In genomic region chr10:128583644-128584043, GRCm38 (mm10) we compare ENCODE assay signal across 8 mouse cellular contexts. TPM values are rescaled to one million over a fixed set of nuclear protein-coding genes. Genes with fewer than 3 reads are reported as not detected.
DNase-seq lines count a peak whose midpoint lies in the region; ATAC-seq and TF ChIP-seq lines count a peak whose summit lies in the region.

No protein-coding gene starts in this region.

- H3K36me3 ChIP-seq in hindbrain, postnatal 0 days (ENCODE audit: insufficient read depth, low read length) = no peaks in the 10 kb centered on the region
- H3K36me3 ChIP-seq in hindbrain, embryonic 13.5 days = no peaks in the 10 kb centered on the region
- H3K36me3 ChIP-seq in stomach, embryonic 15.5 days = no peaks in the 10 kb centered on the region
- no peaks in the 10 kb centered on the region for H3K36me3 ChIP-seq in forebrain, embryonic 14.5 days (ENCODE audit: control insufficient read depth, insufficient read depth, low read length)

- no peaks in the 10 kb centered on the region for H3K4me1 ChIP-seq in hindbrain, postnatal 0 days (ENCODE audit: insufficient read depth, low read length)
- H3K4me1 ChIP-seq in hindbrain, embryonic 13.5 days (replicated peaks) = no peaks in the 10 kb centered on the region
- H3K4me1 ChIP-seq in brown adipose tissue, adult 24 weeks (ENCODE audit: control insufficient read depth, insufficient read depth, insufficient read length, low read length) = no peaks in the 10 kb centered on the region
- peaks cover 18% of the 10 kb centered on the region for H3K4me1 ChIP-seq in stomach, embryonic 15.5 days
- H3K4me1 ChIP-seq in forebrain, embryonic 14.5 days (ENCODE audit: control insufficient read depth, insufficient read depth, low read length) = no peaks in the 10 kb centered on the region

- no peak overlapping the region for H3K4me3 ChIP-seq in hindbrain, postnatal 0 days (ENCODE audit: low read length)
- no peak overlapping the region for H3K4me3 ChIP-seq in hindbrain, embryonic 13.5 days
- peak overlapping the region; percentile 31 for H3K4me3 ChIP-seq in brown adipose tissue, adult 24 weeks (ENCODE audit: insufficient read depth, low read depth, low read length)
- H3K4me3 ChIP-seq in stomach, embryonic 15.5 days (replicated peaks) = 0 out of 2 replicates have a peak overlapping the region, but pooled peaks have one; percentile 12
- no peak overlapping the region for H3K4me3 ChIP-seq in forebrain, embryonic 14.5 days (ENCODE audit: low read depth, low read length)

- H3K27me3 ChIP-seq in hindbrain, postnatal 0 days (ENCODE audit: insufficient read depth, low read length) = peaks cover 15% of the 10 kb centered on the region; the same call in 1 of the 2 replicates
- H3K27me3 ChIP-seq in hindbrain, embryonic 13.5 days = peaks cover 58% of the 10 kb centered on the region
- H3K27me3 ChIP-seq in stomach, embryonic 15.5 days (replicated peaks) = 0 out of 2 replicates have a peak, but pooled peaks cover 10% of the 10 kb centered on the region
- peaks cover 13% of the 10 kb centered on the region for H3K27me3 ChIP-seq in forebrain, embryonic 14.5 days (replicated peaks; ENCODE audit: control insufficient read depth, insufficient read depth, low read length)

- peak; percentile 40; the same call in 1 of the 2 replicates for ATAC-seq in hindbrain, postnatal 0 days
- no peak for ATAC-seq in hindbrain, embryonic 13.5 days (ENCODE audit: low FRiP score)
- peak; percentile 42 for ATAC-seq in stomach, embryonic 15.5 days (ENCODE audit: insufficient read depth, low FRiP score, low read depth)
- no peak for ATAC-seq in activated CD4-positive, CD25-positive, alpha-beta regulatory T cell, adult 4 months
- ATAC-seq in forebrain, embryonic 14.5 days = no peak

- WGBS in hindbrain, postnatal 0 days = 20% methylated on average over 7 of the region's 7 CpGs
- 25% methylated on average over 7 of the region's 7 CpGs for WGBS in hindbrain, embryonic 13.5 days
- WGBS in stomach, embryonic 15.5 days = 20% methylated on average over 7 of the region's 7 CpGs
- 22% methylated on average over 7 of the region's 7 CpGs for WGBS in forebrain, embryonic 14.5 days

- H3K9ac ChIP-seq in hindbrain, postnatal 0 days (replicated peaks; ENCODE audit: low read length) = no peak overlapping the region
- no peak overlapping the region for H3K9ac ChIP-seq in hindbrain, embryonic 13.5 days
- no peak overlapping the region for H3K9ac ChIP-seq in stomach, embryonic 15.5 days
- H3K9ac ChIP-seq in forebrain, embryonic 14.5 days (ENCODE audit: low read length) = no peak overlapping the region

- no peak overlapping the region for H3K27ac ChIP-seq in hindbrain, postnatal 0 days
- H3K27ac ChIP-seq in hindbrain, embryonic 13.5 days = no peak overlapping the region
- no peak overlapping the region for H3K27ac ChIP-seq in brown adipose tissue, adult 24 weeks (replicated peaks; ENCODE audit: low read depth, low read length)
- H3K27ac ChIP-seq in stomach, embryonic 15.5 days = peak overlapping the region; percentile 84
- H3K27ac ChIP-seq in forebrain, embryonic 14.5 days (ENCODE audit: low read depth, low read length) = no peak overlapping the region

- no peak for DNase-seq in hindbrain, postnatal 0 days (ENCODE audit: low spot score)
- DNase-seq in heart, adult 9 months (ENCODE audit: low spot score in 2 of 2) = peak; percentile 65 to 76
- DNase-seq in kidney, postnatal 10 days = peak; percentile 79
- DNase-seq in forebrain, embryonic 14.5 days (ENCODE audit: low spot score) = no peak

- no peak overlapping the region for H3K4me2 ChIP-seq in hindbrain, postnatal 0 days (ENCODE audit: low read depth, low read length)
- H3K4me2 ChIP-seq in hindbrain, embryonic 13.5 days = no peak overlapping the region
- peak overlapping the region; percentile 37 for H3K4me2 ChIP-seq in stomach, embryonic 15.5 days
- no peak overlapping the region for H3K4me2 ChIP-seq in forebrain, embryonic 14.5 days (ENCODE audit: low read length)

- H3K9me3 ChIP-seq in hindbrain, postnatal 0 days (ENCODE audit: low read length) = no peaks in the 10 kb centered on the region
- H3K9me3 ChIP-seq in hindbrain, embryonic 13.5 days = no peaks in the 10 kb centered on the region
- H3K9me3 ChIP-seq in stomach, embryonic 15.5 days = no peaks in the 10 kb centered on the region
- no peaks in the 10 kb centered on the region for H3K9me3 ChIP-seq in forebrain, embryonic 14.5 days (replicated peaks; ENCODE audit: control insufficient read depth, low read length)

- no peak for TF ChIP-seq CTCF in hindbrain, postnatal 0 days (IDR thresholded peaks at IDR 0.05; ENCODE audit: low read depth)

RNA-seq across cellular contexts. Expression of gene Erbb3, which starts 5.8 kb away (rescaled TPM):
- 1.3 and 1.7 TPM in 2 replicates for total RNA-seq in hindbrain, postnatal 0 days (2014; rRNA removed)
- polyA plus RNA-seq in hindbrain, postnatal 0 days (2015; fragmentation: Nextera tagmentation; extraction: Ambion mirVana) = 0.64 and 0.65 TPM in 2 replicates
- polyA plus RNA-seq in hindbrain, embryonic 13.5 days (2015; fragmentation: Nextera tagmentation; extraction: Ambion mirVana) = 3.0 and 3.5 TPM in 2 replicates
- 1.3 and 2.0 TPM in 2 replicates for polyA plus RNA-seq in brown adipose tissue, adult 24 weeks (2012; ENCODE audit: insufficient read depth, insufficient read length, missing spikeins)
- 24.0 and 27.6 TPM in 2 replicates for polyA plus RNA-seq in stomach, embryonic 15.5 days (2015; fragmentation: Nextera tagmentation; extraction: Ambion mirVana)
- polyA plus RNA-seq in activated CD4-positive, CD25-positive, alpha-beta regulatory T cell, adult 4 months (2017; shearing (Covaris generic)) = 1 to 10 TPM; 4.1 to 4.2 TPM
- 0.17 and 0.40 TPM in 2 replicates for polyA plus RNA-seq in forebrain, embryonic 14.5 days (2014; fragmentation: Nextera tagmentation; extraction: Ambion mirVana)

RNA-seq across cellular contexts. Expression of gene Pa2g4, which starts 17.9 kb away (rescaled TPM):
- total RNA-seq in hindbrain, postnatal 0 days (2014; rRNA removed) = 48.0 and 61.2 TPM in 2 replicates
- 114 and 117 TPM in 2 replicates for polyA plus RNA-seq in hindbrain, postnatal 0 days (2015; fragmentation: Nextera tagmentation; extraction: Ambion mirVana)
- polyA plus RNA-seq in hindbrain, embryonic 13.5 days (2015; fragmentation: Nextera tagmentation; extraction: Ambion mirVana) = 125 and 129 TPM in 2 replicates
- 36.0 and 56.8 TPM in 2 replicates for polyA plus RNA-seq in brown adipose tissue, adult 24 weeks (2012; ENCODE audit: insufficient read depth, insufficient read length, missing spikeins)
- 213 and 215 TPM in 2 replicates for polyA plus RNA-seq in stomach, embryonic 15.5 days (2015; fragmentation: Nextera tagmentation; extraction: Ambion mirVana)
- 100 to 1,000 TPM; 136 to 160 TPM for polyA plus RNA-seq in activated CD4-positive, CD25-positive, alpha-beta regulatory T cell, adult 4 months (2017; shearing (Covaris generic))
- polyA plus RNA-seq in forebrain, embryonic 14.5 days (2014; fragmentation: Nextera tagmentation; extraction: Ambion mirVana) = 177 and 187 TPM in 2 replicates

RNA-seq across cellular contexts. Expression of gene Rpl41, which starts 34.5 kb away (rescaled TPM):
- total RNA-seq in hindbrain, postnatal 0 days (2014; rRNA removed) = 412 and 501 TPM in 2 replicates
- 2,609 and 2,618 TPM in 2 replicates for polyA plus RNA-seq in hindbrain, postnatal 0 days (2015; fragmentation: Nextera tagmentation; extraction: Ambion mirVana)
- polyA plus RNA-seq in hindbrain, embryonic 13.5 days (2015; fragmentation: Nextera tagmentation; extraction: Ambion mirVana) = 2,639 and 2,680 TPM in 2 replicates
- polyA plus RNA-seq in brown adipose tissue, adult 24 weeks (2012; ENCODE audit: insufficient read depth, insufficient read length, missing spikeins) = 1,628 and 2,018 TPM in 2 replicates
- 3,689 and 3,942 TPM in 2 replicates for polyA plus RNA-seq in stomach, embryonic 15.5 days (2015; fragmentation: Nextera tagmentation; extraction: Ambion mirVana)
- 1,000 to 10,000 TPM; 5,950 to 7,803 TPM for polyA plus RNA-seq in activated CD4-positive, CD25-positive, alpha-beta regulatory T cell, adult 4 months (2017; shearing (Covaris generic))
- polyA plus RNA-seq in forebrain, embryonic 14.5 days (2014; fragmentation: Nextera tagmentation; extraction: Ambion mirVana) = 2,276 and 3,259 TPM in 2 replicates

RNA-seq across cellular contexts. Expression of gene Zc3h10, which starts 36.1 kb away (rescaled TPM):
- 19.3 and 19.4 TPM in 2 replicates for total RNA-seq in hindbrain, postnatal 0 days (2014; rRNA removed)
- polyA plus RNA-seq in hindbrain, postnatal 0 days (2015; fragmentation: Nextera tagmentation; extraction: Ambion mirVana) = 12.5 and 13.8 TPM in 2 replicates
- 19.7 and 20.9 TPM in 2 replicates for polyA plus RNA-seq in hindbrain, embryonic 13.5 days (2015; fragmentation: Nextera tagmentation; extraction: Ambion mirVana)
- 4.7 TPM in 2 replicates for polyA plus RNA-seq in brown adipose tissue, adult 24 weeks (2012; ENCODE audit: insufficient read depth, insufficient read length, missing spikeins)
- polyA plus RNA-seq in stomach, embryonic 15.5 days (2015; fragmentation: Nextera tagmentation; extraction: Ambion mirVana) = 12.1 and 12.4 TPM in 2 replicates
- 10 to 100 TPM in 1 of 2 experiments, 1 to 10 TPM in 1; 6.4 to 10.1 TPM for polyA plus RNA-seq in activated CD4-positive, CD25-positive, alpha-beta regulatory T cell, adult 4 months (2017; shearing (Covaris generic))
- polyA plus RNA-seq in forebrain, embryonic 14.5 days (2014; fragmentation: Nextera tagmentation; extraction: Ambion mirVana) = 16.2 and 18.2 TPM in 2 replicates

RNA-seq across cellular contexts. Expression of gene Rps26, which starts 42.9 kb away (rescaled TPM):
- total RNA-seq in hindbrain, postnatal 0 days (2014; rRNA removed) = 1,199 and 1,407 TPM in 2 replicates
- 399 and 422 TPM in 2 replicates for polyA plus RNA-seq in hindbrain, postnatal 0 days (2015; fragmentation: Nextera tagmentation; extraction: Ambion mirVana)
- 482 and 485 TPM in 2 replicates for polyA plus RNA-seq in hindbrain, embryonic 13.5 days (2015; fragmentation: Nextera tagmentation; extraction: Ambion mirVana)
- 292 and 473 TPM in 2 replicates for polyA plus RNA-seq in brown adipose tissue, adult 24 weeks (2012; ENCODE audit: insufficient read depth, insufficient read length, missing spikeins)
- polyA plus RNA-seq in stomach, embryonic 15.5 days (2015; fragmentation: Nextera tagmentation; extraction: Ambion mirVana) = 674 and 714 TPM in 2 replicates
- polyA plus RNA-seq in activated CD4-positive, CD25-positive, alpha-beta regulatory T cell, adult 4 months (2017; shearing (Covaris generic)) = 1,000 to 10,000 TPM; 1,759 to 1,796 TPM
- polyA plus RNA-seq in forebrain, embryonic 14.5 days (2014; fragmentation: Nextera tagmentation; extraction: Ambion mirVana) = 522 and 721 TPM in 2 replicates

Comparison
In these comparisons a context has a peak if more than half of its experiments do, and no peak if none do; other contexts are left out.
1. ATAC-seq: peak in hindbrain, postnatal 0 days (single experiment) and stomach, embryonic 15.5 days (single experiment); none in hindbrain, embryonic 13.5 days (single experiment), activated CD4-positive, CD25-positive, alpha-beta regulatory T cell, adult 4 months (single experiment) and forebrain, embryonic 14.5 days (single experiment).
2. DNase-seq: peak in heart, adult 9 months (2 of 2) and kidney, postnatal 10 days (single experiment); none in hindbrain, postnatal 0 days (single experiment) and forebrain, embryonic 14.5 days (single experiment).
3. H3K4me3 ChIP-seq: peak in brown adipose tissue, adult 24 weeks (single experiment) and stomach, embryonic 15.5 days (single experiment); none in hindbrain, postnatal 0 days (single experiment), hindbrain, embryonic 13.5 days (single experiment) and forebrain, embryonic 14.5 days (single experiment).